Mouse (Mus musculus) lung, postnatal 14 days (tissue): ENCODE measurements around the gene Cpt1a.

Source experiments
- DNase-seq: peaks from one replicate; pipeline ENCODE4 v3.0.0; 2021

The Cpt1a gene

DNA sequence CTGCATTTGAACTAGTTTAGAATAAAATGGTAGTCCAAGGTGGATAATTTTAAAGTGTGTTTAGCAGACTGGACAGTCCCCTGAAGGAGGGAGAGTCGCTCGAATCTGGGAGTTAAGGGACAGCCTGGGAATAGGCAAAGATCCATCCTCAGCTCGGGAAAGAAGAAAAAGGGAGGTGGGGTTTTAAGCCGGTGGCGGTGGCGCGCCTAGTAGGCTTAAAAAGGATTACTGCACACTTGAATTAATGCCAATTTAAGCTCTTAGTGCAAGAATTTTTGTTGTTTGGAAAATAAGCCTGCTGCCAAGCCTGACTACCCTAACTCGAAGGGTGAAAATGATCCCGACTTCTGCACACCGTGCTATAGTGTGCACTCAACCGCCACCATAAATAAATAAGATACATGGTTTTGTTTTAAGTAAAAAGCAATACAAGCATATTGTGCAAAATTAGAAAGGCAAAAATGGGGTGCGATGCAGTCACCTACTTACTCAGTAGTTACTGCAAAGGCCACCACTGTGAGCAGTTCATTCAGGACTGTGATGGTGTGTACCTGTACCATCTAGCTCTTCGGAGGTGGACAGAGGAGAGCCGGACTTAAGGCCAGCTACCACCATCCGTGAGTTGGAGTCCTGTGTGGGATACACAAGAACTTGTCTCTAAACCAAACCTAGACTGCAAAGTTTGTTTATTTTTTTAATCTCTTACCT lies 3.8 kb downstream of the Cpt1a start:
- no peak for DNase-seq

- DNase-seq: peak; percentile 31
These were observed 4.4 kb downstream of the Cpt1a start for GRCm38 (mm10) chr19:3326479-3327047.

DNA sequence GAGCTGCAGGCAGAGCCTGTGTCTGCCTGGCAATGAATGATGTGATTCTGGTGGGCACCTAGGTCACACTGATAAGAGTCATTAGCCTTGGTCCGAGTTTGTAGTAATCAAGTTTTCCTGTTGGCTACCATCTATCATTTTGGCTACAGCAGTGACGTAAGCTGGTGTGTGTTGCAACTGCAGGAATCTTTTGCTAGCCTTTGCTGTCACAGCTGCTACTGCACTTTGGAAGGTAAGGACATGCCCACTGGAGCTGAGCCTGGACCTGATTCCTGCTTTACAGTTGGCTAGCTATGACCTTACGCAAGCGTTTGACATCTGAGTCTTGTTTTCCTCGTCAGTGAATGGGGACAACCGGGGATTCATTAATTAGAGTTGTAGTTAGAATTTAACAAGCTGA lies 11.1 kb downstream of the Cpt1a start:
- DNase-seq: no peak

DNA sequence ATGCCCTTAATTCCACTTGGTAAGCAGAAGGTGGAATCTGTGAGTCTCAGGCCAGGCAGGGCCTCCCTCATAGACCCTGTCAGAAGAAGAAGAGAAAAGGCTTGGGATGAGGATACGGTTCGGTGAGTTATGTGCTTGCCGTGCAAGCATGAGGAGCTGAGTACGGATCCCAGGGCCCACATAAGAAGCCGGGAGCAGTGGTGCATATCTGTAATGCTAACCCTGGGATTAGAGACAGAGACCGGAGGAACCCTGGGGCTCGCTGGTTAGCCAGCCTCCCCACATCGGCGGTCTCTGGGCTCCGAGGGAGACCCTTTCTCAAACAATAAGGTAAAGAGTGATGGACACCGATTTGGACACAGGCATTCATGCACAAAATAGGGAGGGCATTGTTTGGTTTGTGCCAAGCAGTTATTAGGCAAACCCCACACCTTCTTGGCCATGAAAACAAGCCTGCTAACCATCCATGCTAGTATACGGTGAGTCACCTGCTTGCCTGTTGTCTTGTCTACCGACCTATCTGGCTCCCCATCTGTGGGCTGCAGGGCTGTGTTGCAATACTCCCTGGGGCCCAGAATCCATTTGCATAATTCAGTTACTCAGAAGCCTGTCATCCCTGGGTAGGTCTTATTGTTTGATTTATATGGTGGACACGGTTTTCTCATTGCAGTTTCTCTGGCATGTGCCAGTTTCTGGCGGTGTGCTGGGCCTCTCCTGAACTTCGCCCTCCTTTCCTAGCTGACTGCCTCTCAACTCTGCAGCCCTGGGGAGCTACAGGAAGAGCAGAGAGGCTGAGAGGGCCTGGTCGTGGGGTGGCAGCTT lies 11.8 kb downstream of the Cpt1a start:
- DNase-seq: no peak

- DNase-seq: no peak
These were observed 12.4 kb downstream of the Cpt1a start for GRCm38 (mm10) chr19:3334550-3334949.

DNA sequence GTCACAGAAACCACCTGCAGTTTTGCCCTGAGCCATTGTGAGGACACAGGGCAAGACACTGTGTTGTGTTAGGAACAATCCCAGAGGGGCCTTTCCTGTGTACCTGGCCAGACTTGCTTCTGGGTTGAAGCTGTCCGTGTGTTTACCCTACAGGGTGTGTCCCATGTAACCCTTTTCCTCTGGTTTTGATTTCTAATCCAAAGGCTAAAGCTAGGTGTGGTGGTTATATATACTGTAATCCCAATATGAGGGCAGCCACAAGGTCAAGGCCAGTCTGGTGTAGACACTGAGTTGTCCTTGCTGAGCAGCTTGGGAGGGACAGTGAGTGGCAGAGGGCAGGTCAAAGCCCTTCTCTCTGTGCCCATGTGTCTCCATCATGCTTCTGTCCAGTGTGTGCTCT lies 13.8 kb downstream of the Cpt1a start:
- no peak for DNase-seq

GRCm38 (mm10) chr19:3336485-3337255 lies 14.5 kb downstream of the Cpt1a start:
- DNase-seq: peak; percentile 24

- no peak for DNase-seq
These were observed 17.1 kb downstream of the Cpt1a start for GRCm38 (mm10) chr19:3339187-3339586.

DNA sequence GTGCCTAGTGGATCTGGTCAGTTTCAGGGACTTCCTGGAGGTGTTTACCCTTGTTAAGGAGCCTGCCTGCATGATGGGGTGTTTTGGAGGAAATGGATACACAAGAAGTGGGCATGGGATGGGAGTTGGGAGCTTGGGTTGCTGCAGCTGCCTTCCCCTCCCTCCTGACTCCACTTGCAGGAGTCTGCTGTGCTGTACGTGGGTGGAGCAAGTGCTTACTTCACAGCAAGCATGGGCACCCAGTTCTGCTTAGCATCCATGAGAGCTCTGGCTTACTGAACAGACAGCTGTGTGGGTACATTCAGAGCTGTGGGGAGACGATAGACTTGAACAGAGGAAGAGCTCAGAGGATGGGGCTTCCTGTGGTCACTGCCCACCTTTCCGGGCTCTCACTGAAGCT lies 18.9 kb downstream of the Cpt1a start:
- no peak for DNase-seq

GRCm38 (mm10) chr19:3343929-3344328 lies 21.8 kb downstream of the Cpt1a start:
- no peak for DNase-seq

- no peak for DNase-seq
These were observed 22.8 kb downstream of the Cpt1a start for GRCm38 (mm10) chr19:3344636-3345544.

- DNase-seq: no peak
These were observed 25.6 kb downstream of the Cpt1a start for GRCm38 (mm10) chr19:3347784-3348183.

GRCm38 (mm10) chr19:3353415-3354111 lies 31.4 kb downstream of the Cpt1a start:
- peak; percentile 84 for DNase-seq

DNA sequence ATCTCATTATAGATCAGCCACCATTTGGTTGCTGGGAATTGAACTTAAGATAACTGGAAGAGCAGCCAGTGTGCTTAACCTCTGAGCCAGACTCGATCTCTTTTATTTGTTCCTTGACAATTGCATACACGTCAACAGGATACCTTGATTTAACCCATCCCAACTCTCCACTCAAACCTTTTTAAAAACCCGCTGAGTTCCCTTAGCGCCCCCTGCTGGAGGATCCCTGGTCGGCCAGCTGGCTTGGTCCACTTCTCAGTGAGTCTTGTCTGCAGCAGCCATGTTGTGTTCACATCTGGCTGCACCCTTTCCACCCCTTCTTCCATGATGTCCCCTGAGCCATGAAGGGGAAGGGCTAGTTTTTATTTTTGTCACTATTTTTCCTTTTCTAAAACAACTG lies 33.0 kb downstream of the Cpt1a start:
- DNase-seq: peak; percentile 45

DNA sequence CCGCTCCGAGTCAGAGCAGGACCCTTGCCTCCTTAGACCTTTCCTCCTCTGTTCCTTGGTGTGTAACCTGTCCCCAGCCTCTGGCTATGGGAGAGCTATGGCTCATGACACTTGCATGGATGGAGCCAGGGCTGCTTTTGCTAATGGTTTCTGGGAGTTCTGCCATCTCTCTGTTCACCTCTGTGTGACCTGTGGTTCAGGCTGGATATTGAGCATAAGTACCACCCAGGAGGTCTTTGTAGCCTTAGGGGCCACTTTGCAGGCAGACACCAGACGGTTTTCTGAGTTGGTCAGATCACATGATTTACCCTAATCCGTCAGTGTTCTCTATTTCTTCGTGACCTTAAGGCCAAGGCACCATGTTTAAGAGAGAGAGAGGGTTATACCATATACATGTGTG lies 34.4 kb downstream of the Cpt1a start:
- no peak for DNase-seq

GRCm38 (mm10) chr19:3357620-3358019 lies 35.5 kb downstream of the Cpt1a start:
- no peak for DNase-seq

- DNase-seq: no peak
These were observed 37.9 kb downstream of the Cpt1a start for GRCm38 (mm10) chr19:3359841-3360588.

GRCm38 (mm10) chr19:3363510-3363909 lies 41.4 kb downstream of the Cpt1a start:
- no peak for DNase-seq

DNA sequence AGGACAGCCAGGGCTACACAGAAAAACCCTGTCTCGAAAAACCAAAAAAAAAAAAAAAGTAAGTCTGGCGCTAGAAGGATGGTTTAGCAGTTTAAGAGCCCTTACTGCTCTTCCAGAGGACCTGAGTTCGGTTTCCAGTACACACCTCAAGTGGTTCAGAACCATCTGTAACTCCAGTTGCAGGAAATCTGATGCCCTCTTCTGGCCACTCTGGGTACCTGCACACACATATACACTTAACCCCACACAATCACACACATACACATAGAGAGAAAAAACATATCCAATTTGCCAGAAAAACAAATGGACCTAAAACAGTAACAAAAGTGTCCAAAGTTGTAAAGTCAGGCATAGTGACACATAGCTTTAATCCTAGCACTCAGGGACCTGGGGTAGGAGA lies 43.0 kb downstream of the Cpt1a start:
- no peak for DNase-seq

- no peak for DNase-seq
These were observed 46.1 kb downstream of the Cpt1a start for GRCm38 (mm10) chr19:3368276-3368675.

- DNase-seq: no peak
These were observed 51.2 kb downstream of the Cpt1a start for GRCm38 (mm10) chr19:3373380-3373779.
